Mouse (Mus musculus) embryonic fibroblast, embryonic 13.5 days (primary cell): Measurements from ENCODE around the gene Rccd1.

Source experiments
- CTCF ChIP-seq: IDR thresholded peaks from 2 replicates; pipeline ENCODE4 v1.5.1; 2011; ENCODE audit warnings: mild to moderate bottlenecking, control low read depth, low read length, moderate library complexity, borderline replicate concordance; ENCODE audit not compliant: insufficient read depth
- POLR2A ChIP-seq: IDR thresholded peaks from 2 replicates; pipeline ENCODE4 v1.6.1; 2011; ENCODE audit warnings: low read depth, mild to moderate bottlenecking, control low read depth, low read length, moderate library complexity

GRCm38 (mm10) chr7:80252437-80252836, 71.8 kb downstream of the Rccd1 start:
- TF ChIP-seq CTCF (no peak), POLR2A (no peak)
